Mouse (Mus musculus) testis, adult 2 months (tissue): ENCODE results near the gene Fry.

Experiments
- CTCF ChIP-seq: fragments of 200-500 bp; IDR thresholded peaks from 2 replicates; pipeline ENCODE4 v1.5.1; 2012; ENCODE audit warnings: low read depth, mild to moderate bottlenecking, inconsistent platforms, low read length, moderate library complexity; ENCODE audit not compliant: control insufficient read depth, insufficient read depth, insufficient replicate concordance
- POLR2A ChIP-seq: fragments of 200-500 bp; IDR thresholded peaks from 2 replicates; pipeline ENCODE4 v1.6.1; 2012; ENCODE audit warnings: low read depth, mild to moderate bottlenecking, inconsistent platforms, low read length, moderate library complexity; ENCODE audit not compliant: control insufficient read depth

GRCm38 (mm10) chr5:150270468-150270867, 152.0 kb downstream of the Fry start:
- TF ChIP-seq CTCF (no peak), POLR2A (no peak)
